Mouse (Mus musculus): ENCODE measurements at regions not wholly inside any gene's neighbourhood (a gene's known extent, or its start where the extent isn't known, plus 50 kb on each side); places are given as distances from the start of the nearest gene placed in this dataset.

- H3K4me3 ChIP-seq (ENCODE audit: insufficient read depth, low read length) = no peak overlapping the region
- TF ChIP-seq CTCF (IDR thresholded peaks at IDR 0.05; ENCODE audit: borderline replicate concordance, insufficient read depth, low read length) (no peak), POLR2A (IDR thresholded peaks at IDR 0.05; ENCODE audit: low read depth, low read length) (no peak)
- no peaks in the 10 kb centered on the region for H3K4me1 ChIP-seq (ENCODE audit: control insufficient read depth, insufficient read depth, low read length)
- H3K27ac ChIP-seq (ENCODE audit: insufficient read depth, low read length) = no peak overlapping the region
These were observed 92.8 kb upstream of the 1700056E22Rik start for GRCm38 (mm10) chr1:184126909-184127308.
